Mouse (Mus musculus) intestine, postnatal 0 days (tissue): ENCODE data around the gene Usf1. TPM values are rescaled to one million over a fixed set of nuclear protein-coding genes. Genes with fewer than 3 reads are reported as not detected.

ENCODE experiments used
- ATAC-seq: fragments of 200-750 bp; cut with Nextera tagmentation; 2 replicates; pipeline ENCODE4 v1.8.0; 2017; ENCODE audit warnings: mild to moderate bottlenecking, moderate TSS enrichment, moderate library complexity
- H3K27ac ChIP-seq: fragments of 300-500 bp; sonication (generic); 2 replicates; pipeline ENCODE4 v1.5.1; 2014; ENCODE audit warnings: mild to moderate bottlenecking, low read depth, low read length, moderate library complexity
- H3K27me3 ChIP-seq: fragments of 300-500 bp; sonication (generic); replicated peaks from 2 replicates; pipeline ENCODE4 v1.6.1; 2014; ENCODE audit warnings: low read length, mixed read lengths; ENCODE audit not compliant: control insufficient read depth, insufficient read depth
- H3K36me3 ChIP-seq: fragments of 300-500 bp; sonication (generic); 2 replicates; pipeline ENCODE4 v1.6.1; 2014; ENCODE audit warnings: mild to moderate bottlenecking, moderate library complexity; ENCODE audit not compliant: control insufficient read depth, insufficient read depth
- H3K4me1 ChIP-seq: fragments of 300-500 bp; sonication (generic); replicated peaks from 2 replicates; pipeline ENCODE4 v1.6.1; 2014; ENCODE audit warnings: antibody characterized with exemption, low read length, mixed read lengths; ENCODE audit not compliant: control insufficient read depth, insufficient read depth
- H3K4me2 ChIP-seq: fragments of 300-500 bp; sonication (generic); replicated peaks from 2 replicates; pipeline ENCODE4 v1.6.1; 2014; ENCODE audit warnings: low read depth, mild to moderate bottlenecking, moderate library complexity
- H3K4me3 ChIP-seq: fragments of 300-500 bp; sonication (generic); 2 replicates; pipeline ENCODE4 v1.5.1; 2014; ENCODE audit warnings: low read depth, low read length
- H3K9ac ChIP-seq: fragments of 300-500 bp; sonication (generic); 2 replicates; pipeline ENCODE4 v1.6.1; 2014; ENCODE audit warnings: mild to moderate bottlenecking, low read depth, low read length
- H3K9me3 ChIP-seq: fragments of 300-500 bp; sonication (generic); 2 replicates; pipeline ENCODE4 v1.6.1; 2016; ENCODE audit warnings: mixed run types; ENCODE audit not compliant: control insufficient read depth
- CTCF ChIP-seq: sonication (generic); IDR thresholded peaks from 2 replicates; pipeline ENCODE4 v1.5.1; 2016; ENCODE audit warnings: low read depth, mild to moderate bottlenecking, control low read depth, antibody characterized with exemption, moderate library complexity
- WGBS: fragments of 180-500 bp; shearing (Covaris S2); extraction: QIAGEN DNeasy Blood & Tissue Kit; methylation state at CpG from one replicate; pipeline ENCODE4 v1.1.7; 2014; 5-methylcytosine and 5-hydroxymethylcytosine counted together
- polyA plus RNA-seq: library from polyadenylated mRNA; unstranded; fragments of >200 nt; fragmentation: Nextera tagmentation; extraction: Ambion mirVana; gene quantifications from 2 replicates; pipeline ENCODE4 v1.2.1, GENCODE M21; 2015

Usf1 gene
- polyA plus RNA-seq, 1 experiment from 2014 or later, result 35.1 TPM

DNA sequence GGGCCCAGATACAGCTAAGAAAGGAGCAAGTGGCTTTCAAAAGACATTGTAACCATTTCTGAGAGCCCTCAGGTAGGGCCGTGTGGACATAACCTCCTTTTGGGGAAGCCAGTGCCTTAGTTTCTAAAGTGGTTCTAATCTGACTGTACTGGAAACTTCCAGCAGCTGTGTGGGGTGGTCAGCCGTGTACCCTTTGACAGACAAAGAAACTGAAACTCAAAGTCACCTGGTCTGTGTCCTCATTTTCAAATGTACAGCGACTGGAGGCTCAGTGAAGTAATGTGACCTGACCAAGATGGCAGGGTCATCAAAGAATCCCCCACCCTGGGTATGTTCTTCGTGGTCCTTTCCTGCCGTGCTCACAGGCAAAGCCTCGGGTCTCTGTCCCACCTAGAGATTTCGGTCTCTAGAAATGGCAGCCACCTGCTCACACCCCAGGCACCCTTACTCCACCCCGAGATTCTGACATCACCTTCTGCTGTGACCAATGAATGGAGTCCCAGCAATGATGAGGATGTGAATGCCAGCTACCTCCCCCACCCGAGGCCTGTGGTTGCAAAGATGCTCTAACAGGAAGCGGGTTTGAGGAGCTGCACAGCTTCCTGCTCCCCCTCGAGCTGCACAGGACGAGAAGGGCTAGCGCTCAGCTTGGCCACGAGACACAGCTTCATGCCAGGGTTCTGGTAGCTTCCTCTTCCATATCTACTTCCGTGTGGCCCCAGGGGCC, 22.6 kb upstream of the Usf1 start, which contains the start of gene Arhgap30:
TSS of gene Arhgap30 (plus strand) at position 579 of the 727 bp plus-strand sequence.
- H3K9me3 ChIP-seq, result no peaks in the 10 kb centered on the region
- no peak within 1 kb of the TSS for H3K4me2 ChIP-seq
- ATAC-seq, result no peak
- no peaks in the 10 kb centered on the region for H3K4me1 ChIP-seq
- H3K27me3 ChIP-seq, result no peaks in the 10 kb centered on the region
- WGBS, result 76% methylated on average over 15 of the region's 15 CpGs
- no peak within 1 kb of the TSS for H3K27ac ChIP-seq
- no peaks in the 10 kb centered on the region for H3K36me3 ChIP-seq
- TF ChIP-seq CTCF, result no peak
- no peak within 1 kb of the TSS for H3K4me3 ChIP-seq
- H3K9ac ChIP-seq, result no peak within 1 kb of the TSS

DNA sequence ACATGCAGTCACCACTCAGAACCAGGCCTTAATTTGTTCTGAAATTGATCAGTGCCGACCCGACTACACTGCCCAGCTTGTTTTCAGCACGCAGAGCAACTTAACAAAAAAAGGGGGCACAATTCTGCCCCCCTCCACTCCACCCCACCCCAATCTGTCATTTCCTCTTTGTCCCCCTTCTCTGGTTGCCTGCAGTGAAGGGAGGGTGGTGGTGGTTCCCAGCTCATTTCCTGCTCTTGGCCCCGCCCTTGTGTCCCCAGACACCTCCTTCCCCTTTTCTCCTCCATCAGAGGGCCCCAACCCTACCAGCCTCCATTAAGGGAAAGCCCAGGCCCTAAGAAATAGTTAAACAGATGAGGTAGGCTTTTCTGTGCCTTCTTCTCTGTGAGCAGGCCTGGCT, 21.0 kb upstream of the Usf1 start:
- Histone ChIP-seq H3K4me1 (no peaks in the 10 kb centered on the region), H3K36me3 (no peaks in the 10 kb centered on the region), H3K9me3 (no peaks in the 10 kb centered on the region), H3K27ac (no peak overlapping the region; the same call in 1 of the 2 replicates), H3K4me3 (no peak overlapping the region), H3K4me2 (no peak overlapping the region), H3K9ac (no peak overlapping the region), H3K27me3 (no peaks in the 10 kb centered on the region)
- TF ChIP-seq CTCF, result no peak
- 58% methylated on average over 4 of the region's 4 CpGs for WGBS
- ATAC-seq, result 0 out of 2 replicates have a peak, but pooled peaks have one; percentile 42

DNA sequence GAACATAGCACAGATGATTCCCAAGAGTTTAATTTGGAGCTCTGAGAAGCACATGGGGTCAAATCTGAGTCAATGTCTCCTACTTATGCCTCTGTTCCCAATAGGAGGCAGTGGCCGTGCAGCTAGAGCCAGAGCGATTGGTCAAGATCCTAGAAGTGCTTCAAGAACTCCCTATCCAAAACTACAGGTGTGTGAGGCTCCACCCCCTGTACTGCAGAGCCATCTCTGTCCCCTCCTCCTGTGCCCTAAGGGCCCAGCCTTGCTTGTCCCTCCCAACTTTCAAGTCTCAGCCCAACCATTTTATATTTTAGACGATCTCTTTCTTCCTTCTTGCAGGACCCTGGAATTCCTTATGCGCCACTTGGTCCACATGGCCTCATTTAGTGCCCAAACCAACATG, 9.3 kb upstream of the Usf1 start:
- no peak overlapping the region for H3K9ac ChIP-seq
- no peaks in the 10 kb centered on the region for H3K36me3 ChIP-seq
- TF ChIP-seq CTCF, result no peak
- no peak overlapping the region for H3K27ac ChIP-seq
- WGBS, result 82% methylated on average over 4 of the region's 4 CpGs
- no peaks in the 10 kb centered on the region for H3K4me1 ChIP-seq
- no peak overlapping the region for H3K4me3 ChIP-seq
- no peaks in the 10 kb centered on the region for H3K27me3 ChIP-seq
- no peak overlapping the region for H3K4me2 ChIP-seq
- ATAC-seq, result no peak
- H3K9me3 ChIP-seq, result no peaks in the 10 kb centered on the region

DNA sequence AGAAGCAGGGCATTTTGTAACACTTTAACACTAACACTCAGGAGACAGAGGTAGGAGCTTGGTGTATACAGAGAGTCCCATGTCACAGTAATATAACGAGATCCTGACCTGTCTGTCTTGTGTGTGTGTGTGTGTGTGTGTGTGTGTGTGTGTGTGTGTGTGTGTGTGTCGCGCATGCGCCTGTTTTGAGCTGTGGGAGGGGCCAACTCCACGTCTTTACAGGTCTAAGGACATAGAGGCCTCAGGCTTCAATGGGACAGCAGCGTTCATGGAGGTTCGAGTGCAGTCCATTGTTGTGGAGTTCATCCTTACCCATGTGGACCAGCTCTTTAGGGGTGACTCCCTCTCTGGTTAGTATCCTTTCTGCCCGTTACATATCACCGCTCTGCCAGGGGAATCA, 8.1 kb upstream of the Usf1 start:
- H3K4me1 ChIP-seq, result no peaks in the 10 kb centered on the region
- H3K27ac ChIP-seq, result no peak overlapping the region
- 87% methylated on average over 9 of the region's 9 CpGs for WGBS
- H3K27me3 ChIP-seq, result no peaks in the 10 kb centered on the region
- no peak overlapping the region for H3K4me3 ChIP-seq
- H3K9me3 ChIP-seq, result no peaks in the 10 kb centered on the region
- no peak for ATAC-seq
- no peak for TF ChIP-seq CTCF
- no peaks in the 10 kb centered on the region for H3K36me3 ChIP-seq
- H3K4me2 ChIP-seq, result no peak overlapping the region
- H3K9ac ChIP-seq, result no peak overlapping the region

DNA sequence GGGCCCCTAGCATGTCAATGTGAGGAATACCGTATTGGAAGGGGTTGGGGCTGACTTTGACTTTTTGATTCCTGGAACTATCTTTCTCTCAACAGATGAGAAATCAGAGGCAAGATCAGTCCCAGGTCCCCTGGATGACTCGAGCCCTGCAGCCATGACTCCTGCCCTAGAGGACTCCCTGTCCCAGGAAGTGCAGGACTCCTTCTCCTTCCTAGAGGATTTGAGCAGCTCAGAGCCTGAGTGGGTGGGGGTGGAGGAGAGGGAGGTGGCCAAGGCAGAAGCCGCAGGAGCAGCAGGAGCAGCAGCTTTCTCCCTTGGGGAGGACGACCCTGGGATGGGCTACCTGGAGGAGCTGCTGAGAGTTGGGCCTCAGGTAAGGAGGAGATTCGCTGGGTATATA, 3.9 kb upstream of the Usf1 start:
- Histone ChIP-seq H3K4me1 (no peaks in the 10 kb centered on the region), H3K4me3 (no peak overlapping the region), H3K27ac (no peak overlapping the region), H3K27me3 (0 out of 2 replicates have a peak, but pooled peaks cover 6% of the 10 kb centered on the region), H3K4me2 (no peak overlapping the region), H3K36me3 (no peaks in the 10 kb centered on the region), H3K9ac (no peak overlapping the region), H3K9me3 (no peaks in the 10 kb centered on the region)
- no peak for ATAC-seq
- WGBS, result 74% methylated on average over 5 of the region's 5 CpGs
- no peak for TF ChIP-seq CTCF

DNA sequence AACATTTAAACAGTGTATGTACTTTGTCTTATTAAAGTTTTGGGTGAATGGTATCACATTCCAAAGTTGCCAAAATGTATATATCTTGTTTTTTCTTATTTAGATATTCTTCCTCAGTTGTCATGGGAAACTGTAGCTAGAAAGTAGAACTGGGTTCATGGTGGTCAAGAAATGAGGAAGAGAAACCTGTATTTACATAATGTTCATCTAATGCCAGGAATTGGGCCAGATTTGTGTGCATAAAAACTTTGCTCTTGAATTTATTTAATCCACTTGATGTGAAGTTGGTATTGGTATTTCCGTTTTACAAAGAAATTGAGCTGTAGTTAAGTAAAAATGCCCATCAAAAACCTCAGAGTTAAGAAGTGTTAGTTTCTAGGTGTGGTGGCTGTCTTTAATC, 882 bp upstream of the Usf1 start:
- 95% methylated on average over 1 of the region's 1 CpGs for WGBS
- no peak overlapping the region for H3K4me2 ChIP-seq
- H3K4me1 ChIP-seq, result no peaks in the 10 kb centered on the region
- no peak for TF ChIP-seq CTCF
- no peak overlapping the region for H3K9ac ChIP-seq
- H3K9me3 ChIP-seq, result no peaks in the 10 kb centered on the region
- H3K36me3 ChIP-seq, result peaks cover 1% of the 10 kb centered on the region; the same call in 1 of the 2 replicates
- H3K27me3 ChIP-seq, result 0 out of 2 replicates have a peak, but pooled peaks cover 6% of the 10 kb centered on the region
- H3K27ac ChIP-seq, result no peak overlapping the region
- H3K4me3 ChIP-seq, result no peak overlapping the region
- no peak for ATAC-seq
